Mouse (Mus musculus) layer of hippocampus, adult 9-11 months (tissue): ENCODE data around the gene Zkscan5.
"Not testable (repeated sequence)": the region's sequence is repeated elsewhere in the genome, so short reads cannot be mapped to it uniquely, and the experiment has no call there.

Experiments
- DNase-seq: peaks from one replicate; pipeline ENCODE4 v3.0.0; 2022

The Zkscan5 gene

DNA sequence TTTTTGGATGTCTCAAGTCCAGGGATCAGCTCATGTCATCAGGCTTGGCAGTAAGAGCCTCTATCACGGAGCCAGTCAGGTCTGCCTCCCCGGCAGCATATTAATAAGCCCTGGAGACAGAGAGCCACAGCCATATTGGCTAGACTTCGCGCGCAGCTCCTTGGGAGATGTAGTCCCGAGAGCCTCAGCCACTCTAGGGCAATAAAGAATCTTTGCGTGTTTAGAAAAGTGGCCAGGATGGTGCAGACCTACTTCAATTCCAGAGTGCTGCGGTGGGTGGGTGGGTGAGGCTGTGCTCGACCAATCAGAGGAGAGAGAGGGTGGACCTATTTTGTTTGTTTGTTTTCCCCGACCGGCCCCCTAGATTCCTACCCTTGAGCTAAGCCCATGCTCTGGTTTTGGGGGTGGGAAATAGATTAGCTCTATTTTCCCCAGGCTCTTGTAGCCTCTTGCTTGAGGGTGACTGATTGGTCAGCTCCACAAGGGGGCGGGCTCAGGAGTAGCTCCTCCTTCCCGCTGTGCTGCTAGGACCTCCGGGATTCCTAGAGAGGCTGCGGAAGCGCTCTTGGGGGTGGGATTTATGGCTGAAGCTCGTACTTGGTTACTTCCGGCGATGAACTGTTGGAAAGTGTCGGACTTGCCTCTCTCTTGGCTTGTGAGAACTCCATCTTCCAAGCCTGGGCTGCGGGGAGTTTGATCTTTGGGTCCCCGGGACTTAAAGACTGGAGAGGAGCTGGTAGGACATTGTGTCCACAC is at the start of gene Zkscan5:
Gene Zkscan5 (plus strand): TSS at position 627 of the 756 bp plus-strand sequence.
- peak; percentile 99 for DNase-seq

DNA sequence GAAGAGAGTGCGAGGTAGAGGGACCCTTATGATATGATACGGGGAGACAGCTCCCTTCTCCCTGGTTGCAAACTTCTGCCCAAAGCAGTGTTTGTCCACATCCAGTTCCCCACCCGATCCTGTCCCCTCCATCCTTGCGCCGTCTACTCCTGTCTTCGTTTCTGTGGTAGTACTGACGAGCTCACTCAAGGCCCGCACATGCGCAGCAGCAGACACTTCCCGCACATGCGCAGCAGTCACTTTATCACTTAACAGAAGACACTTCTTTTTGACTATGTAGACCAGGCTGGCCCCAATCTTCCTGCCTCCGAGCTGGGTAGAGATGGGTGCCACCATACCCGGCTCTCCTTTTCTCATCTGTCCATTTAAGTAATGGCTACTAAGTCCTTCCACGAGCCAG is 43.0 kb upstream of the Zkscan5 start:
- DNase-seq, result no peak

DNA sequence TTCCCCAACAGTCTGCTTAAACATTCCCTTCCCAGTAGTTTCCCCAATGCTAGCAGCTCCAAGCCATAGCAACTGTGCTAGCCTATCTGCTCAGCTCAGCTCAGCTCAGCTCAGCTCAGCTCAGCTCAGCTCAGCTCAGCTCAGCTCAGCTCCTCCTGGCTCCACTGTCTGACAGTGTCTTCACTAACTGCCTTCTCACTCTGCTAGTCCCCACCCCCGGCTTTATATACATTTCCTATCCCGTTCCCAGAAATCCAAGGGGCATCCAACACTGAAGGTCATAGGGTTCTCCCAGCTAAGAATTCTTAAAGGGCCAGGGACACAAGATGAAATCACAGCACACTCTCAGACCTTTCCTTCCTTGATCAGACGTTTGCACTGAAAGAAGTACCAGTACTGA is 39.7 kb upstream of the Zkscan5 start:
- no peak for DNase-seq

DNA sequence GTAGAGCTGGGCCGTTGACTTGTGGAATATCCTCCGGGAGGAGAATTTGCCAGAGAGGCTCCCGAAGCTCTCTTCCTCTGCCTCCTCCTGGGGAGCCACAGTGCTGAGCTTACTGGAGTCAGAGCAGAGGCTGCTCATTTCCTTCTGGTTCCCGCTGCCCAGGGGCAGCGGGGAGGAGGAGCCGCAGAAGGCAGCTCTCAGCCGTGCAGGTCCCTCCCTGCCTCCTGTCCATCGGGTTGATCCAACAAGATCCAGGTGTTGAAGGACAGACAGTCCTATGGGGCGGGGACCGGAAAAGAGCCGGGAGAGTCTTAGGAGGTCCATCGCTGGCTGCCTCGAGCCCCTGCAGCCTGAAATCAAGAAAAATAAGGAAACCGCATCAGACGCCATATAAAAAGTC is 39.2 kb upstream of the Zkscan5 start:
- DNase-seq, result no peak

DNA sequence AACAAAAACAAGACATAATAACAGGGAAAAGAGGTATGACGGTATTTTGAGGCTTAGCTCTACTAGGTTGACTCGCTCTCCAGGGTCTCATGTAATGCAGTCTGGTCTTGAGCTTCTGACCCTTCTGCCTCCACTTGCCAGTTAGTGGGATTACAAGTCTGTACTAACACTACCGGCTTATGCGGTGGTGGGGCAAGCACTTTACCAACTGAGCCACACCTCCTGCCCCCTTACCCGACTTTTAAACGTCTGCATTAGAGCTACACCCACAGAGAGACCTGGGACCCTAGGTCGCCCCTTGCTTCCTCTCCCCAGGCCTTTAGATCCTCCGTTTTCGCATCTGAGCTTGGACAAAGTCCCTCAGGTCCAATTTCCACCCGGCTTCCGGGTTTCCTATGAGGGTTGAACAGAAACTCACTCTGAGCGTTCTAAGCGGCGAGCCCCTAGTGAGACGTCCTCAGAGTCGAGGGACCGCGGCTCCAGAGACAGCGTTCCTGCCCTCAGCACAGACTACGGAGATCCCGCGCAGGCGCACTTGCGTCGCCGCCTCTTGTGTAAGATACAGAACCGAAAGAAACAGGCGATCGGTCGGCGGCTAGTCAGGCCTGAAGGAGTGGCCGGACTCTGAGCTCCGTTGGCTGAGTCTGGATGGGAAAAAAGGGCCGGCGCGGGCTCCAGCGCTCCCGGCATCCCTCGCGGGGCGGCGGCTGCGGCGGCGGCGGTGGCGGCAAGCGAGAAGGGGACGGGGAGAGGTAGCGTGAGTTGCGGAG is 37.6 kb upstream of the Zkscan5 start, which contains the start of the genes Ptcd1 and Cpsf4:
Gene Ptcd1 (minus strand): TSS at position 573 of the 770 bp plus-strand sequence.
Gene Cpsf4 (plus strand): TSS at position 678 of the 770 bp plus-strand sequence.
- peak; percentile 99 for DNase-seq

DNA sequence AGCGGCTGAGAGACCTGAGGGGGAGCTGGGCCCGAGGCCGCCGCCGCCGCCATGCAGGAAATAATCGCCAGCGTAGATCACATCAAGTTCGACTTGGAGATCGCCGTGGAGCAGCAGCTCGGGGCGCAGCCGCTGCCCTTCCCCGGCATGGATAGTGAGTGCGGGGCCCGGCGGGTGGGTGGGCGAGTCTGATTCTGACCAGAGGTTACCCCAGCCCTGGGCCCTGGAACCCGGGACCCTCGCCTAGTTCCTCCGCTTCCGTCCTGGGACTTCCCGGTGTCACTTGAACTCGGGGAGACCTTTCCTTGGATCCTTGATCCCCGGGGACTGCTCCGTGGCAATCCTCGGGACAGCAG is 37.1 kb upstream of the Zkscan5 start:
- DNase-seq, result no peak

DNA sequence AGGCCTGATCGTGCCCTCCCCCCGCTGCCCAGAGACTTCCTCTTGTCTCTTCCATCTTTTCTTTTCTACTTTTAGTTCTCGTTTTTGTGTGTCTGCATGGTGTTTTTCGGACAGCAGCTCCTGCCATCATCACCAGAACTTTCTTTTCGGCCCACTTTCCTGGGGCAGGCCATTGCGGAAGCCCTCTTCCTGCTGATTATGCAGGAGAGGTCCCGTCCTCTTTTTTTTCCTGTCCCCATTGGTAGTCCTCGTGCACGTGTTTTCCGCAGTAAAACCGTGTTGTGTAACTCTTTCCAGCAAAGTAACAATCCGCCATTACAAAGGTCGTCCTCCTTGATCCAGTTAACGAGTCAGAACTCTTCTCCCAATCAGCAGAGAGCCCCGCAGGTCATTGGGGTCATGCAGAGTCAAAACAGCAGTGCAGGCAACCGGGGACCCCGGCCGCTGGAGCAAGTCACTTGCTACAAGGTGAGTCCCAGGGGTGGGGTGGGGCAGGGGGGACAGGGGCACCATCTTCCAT is 25.8 kb upstream of the Zkscan5 start:
- no peak for DNase-seq

DNA sequence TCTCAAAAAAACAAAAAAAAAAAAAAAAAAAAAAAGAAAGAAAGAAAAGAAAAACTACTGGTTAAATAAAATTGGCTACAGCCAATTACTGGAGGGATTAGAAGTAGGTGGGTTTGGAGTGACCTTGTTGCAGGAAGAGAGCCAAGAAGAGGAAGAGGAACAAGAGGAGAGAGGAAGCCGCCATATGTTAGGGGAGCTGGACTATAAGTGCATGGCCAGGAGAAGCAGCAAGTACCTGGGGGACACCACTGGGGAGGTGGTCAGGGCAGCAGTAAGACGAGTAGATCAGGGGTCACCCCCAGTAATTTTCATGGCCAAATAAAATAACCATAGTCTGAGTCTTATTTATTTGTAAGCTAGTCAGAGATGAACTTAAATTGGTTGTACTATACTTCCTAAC is 19.1 kb upstream of the Zkscan5 start:
- no peak for DNase-seq

DNA sequence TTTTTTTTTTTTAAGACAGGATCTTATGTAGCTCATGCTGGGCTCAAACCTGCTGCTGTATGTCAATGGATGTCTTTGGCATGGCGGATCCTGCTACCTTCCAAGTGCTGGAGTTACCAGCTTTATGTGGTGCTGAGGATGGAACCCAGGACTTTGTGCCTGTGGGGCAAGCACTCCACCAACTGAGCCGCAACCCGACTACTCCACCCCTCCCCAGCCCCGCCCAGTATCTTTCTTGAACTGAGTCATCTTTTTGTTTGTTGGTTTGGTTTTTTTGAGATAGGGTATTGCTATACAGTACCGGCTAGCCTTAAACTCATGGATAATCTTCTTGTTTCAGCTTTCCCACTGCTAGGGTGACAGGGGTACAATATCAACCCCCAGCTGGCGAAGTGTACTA is 14.9 kb upstream of the Zkscan5 start:
- DNase-seq, result no peak

DNA sequence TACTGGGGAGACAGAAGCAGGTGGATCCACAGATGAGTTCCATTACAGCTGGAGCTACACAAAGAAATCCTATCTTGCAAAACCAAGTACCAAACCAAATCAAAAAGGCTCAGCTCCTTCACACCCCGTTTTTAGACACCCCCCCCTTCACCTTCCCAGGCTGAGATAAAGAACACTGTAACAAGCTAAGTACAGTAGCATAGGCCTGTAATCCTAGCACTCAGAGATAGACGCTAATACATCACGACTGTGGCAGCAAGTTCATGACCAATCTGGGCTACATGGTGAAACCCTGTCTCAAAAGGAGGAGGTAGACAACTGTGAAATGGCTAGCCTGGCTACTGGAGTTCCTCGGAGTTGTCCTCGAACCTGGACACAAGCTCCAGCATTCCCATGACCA is 14.0 kb upstream of the Zkscan5 start:
- no peak for DNase-seq

DNA sequence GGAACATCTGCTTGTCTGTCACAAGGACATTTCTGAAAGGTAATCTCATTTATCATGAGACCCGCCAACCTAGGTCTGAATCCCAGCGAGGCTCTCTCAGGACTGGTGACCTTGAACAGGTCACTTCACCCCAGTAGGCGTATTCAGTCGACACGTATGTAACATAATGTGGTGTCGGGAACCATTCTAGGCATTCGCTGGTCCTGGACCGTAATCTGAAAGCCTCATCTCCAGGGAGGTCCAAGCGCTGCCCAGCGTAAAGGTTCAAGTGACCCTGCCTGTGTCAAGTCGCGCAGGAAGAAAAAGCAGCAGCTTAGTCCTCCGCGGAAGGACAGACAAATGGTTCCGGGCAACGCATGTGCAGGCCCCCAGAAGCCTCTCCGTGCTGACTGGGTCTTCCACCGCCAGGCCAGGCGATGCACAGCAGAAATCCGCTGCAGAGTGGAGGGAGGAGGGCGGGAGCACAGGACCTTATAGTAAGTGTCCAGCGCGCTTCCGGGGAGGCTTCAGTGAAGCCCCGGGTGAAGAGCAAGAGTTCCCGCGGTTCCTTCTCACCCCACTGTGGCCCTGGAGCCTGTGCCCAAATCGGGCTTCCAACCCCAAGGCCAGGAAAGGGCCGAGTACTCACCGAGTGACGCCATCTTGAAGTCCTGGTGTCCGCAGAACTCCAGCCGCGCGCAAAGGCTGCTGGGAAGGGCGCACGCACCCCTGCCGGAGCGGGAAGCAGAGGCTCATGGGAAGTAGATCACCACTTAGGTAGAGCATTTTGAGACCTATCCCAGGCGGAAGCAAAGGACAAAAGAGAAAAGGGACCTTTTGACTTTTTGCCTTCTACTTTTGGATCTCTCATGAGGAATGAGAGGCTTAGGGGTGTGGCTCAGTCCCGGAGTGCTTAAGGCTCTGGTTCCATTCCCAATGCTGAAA is 13.2 kb upstream of the Zkscan5 start:
- DNase-seq, result peak; percentile 92

DNA sequence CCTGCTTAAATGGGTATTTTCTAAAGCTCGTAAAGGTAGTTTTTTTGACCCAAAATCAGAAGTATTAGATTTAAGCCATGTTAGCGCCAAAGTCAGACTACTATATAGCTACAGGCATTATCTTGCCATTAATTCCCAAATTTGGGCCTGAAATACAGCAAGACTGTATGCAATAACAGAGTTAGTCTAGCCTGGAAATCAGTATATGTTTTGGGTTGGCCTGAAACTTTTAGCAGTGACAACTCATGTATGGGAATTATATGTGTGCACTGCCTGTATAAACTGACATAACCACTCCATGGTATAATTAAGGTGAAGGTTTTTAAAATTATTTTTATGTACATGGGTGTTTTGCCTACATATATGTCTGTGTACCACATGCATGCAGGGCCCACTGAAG is 12.4 kb upstream of the Zkscan5 start, which contains the start of gene Atp5j2:
Gene Atp5j2 (minus strand): TSS at position 101 of the 400 bp plus-strand sequence.
- DNase-seq, result no peak

DNA sequence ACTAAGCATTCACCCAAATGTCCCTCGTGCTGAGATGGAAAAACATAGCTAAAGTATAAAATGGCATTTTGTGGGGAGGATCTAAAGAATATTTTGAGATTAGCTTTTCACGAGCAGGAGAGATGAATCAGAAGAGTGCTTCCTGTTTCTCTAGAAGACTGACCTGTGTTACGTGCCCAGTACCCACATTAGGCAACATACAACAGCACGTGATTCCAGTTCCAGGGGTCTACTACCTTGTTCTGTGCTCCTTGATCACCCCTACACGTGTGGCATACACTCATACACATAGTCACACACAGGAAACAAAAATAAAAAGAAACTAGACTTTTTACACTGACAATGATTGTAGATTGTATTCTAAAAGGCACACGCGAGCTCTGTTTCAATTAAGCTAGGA is 4.0 kb upstream of the Zkscan5 start:
- DNase-seq, result no peak

DNA sequence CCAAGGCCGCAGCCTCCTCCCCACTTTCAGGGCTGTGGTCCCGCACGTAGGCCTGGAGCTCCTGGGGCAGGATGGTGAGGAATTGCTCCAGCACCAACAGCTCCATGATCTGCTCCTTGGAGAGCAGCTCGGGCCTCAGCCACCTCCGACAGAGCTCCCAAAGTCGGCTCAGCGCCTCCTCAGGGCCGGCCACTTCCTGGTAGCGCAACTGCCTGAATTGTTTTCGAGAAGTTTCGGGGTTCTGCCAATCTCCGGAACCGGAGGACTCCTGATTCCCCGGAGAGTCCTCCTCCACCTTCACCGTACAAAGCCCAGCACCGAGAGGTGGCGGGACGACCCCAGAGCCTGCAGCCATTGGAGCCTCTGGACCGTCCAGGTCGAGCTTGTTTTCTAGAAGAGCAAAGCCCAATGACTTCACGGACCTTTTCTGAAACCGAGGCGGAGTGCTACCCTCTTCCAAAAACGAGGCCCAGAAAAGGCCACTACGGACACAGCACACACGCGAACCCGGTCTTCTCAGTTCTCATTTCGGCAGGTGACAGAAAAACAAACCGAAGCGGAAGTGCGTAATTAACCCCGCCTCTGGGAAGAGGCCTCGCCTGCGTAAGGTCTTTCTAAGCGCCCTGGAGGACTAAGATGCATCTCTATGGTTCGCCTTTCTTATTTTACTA is 2.9 kb upstream of the Zkscan5 start, which contains the start of gene Zkscan14:
Gene Zkscan14 (minus strand): TSS at position 548 of the 671 bp plus-strand sequence.
- peak; percentile 80 for DNase-seq

DNA sequence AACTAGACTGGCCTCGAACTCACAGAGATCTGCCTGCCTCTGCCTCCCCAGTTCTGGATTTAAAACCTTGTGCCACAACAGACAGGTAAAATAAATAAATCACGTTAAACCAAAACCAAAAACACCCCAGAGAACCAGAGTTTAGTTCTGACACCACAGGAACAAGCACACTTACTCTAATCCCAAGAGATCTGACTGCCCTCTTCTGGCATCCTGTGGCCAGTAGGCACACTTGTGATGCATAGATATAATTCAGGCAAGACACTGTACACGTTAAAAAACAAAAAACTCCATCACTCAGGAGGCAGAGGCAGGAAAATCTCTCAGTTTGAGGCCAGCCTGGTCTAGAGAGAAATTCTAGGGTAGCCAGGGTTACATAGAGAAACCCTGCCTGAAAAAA is 1.9 kb upstream of the Zkscan5 start:
- DNase-seq, result no peak

DNA sequence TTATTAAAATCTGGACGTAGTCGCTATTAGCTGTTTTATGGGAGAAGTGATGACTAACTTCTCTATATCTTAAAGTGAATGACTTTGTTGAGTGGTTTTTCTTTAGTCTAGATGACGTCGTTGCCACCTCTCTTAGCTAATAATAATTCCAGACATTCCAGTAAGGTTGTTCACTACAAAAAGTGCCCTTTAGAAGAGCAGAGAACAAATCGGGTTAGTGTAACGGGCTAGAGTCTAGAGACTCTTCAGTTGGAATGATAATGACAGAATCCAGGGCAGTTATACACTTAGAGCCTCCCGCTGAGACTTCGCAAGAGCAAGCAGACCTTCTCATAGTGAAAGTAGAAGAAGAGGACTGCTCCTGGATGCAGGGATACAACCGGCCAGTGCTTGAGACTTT is 679 bp downstream of the Zkscan5 start:
- DNase-seq, result no peak

DNA sequence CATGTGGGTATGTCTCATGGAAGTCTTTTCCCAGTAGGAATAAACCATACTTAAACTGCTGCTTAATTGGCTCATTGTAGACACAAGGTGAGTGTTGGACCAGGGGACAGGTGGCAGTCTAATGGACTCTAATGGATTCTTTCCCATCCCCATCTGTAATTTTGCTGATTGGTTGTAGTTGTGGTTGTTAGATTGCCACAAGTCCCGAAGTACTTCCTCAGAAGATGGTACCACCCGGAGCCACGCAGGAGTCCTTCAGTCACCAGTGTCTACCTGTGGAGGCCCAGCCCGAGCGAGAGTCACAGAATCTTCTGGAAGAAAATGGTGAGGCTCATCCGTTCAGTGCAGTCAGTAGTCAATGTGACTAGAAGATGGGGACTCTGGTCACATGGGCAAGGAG is 3.0 kb downstream of the Zkscan5 start:
- DNase-seq, result no peak

DNA sequence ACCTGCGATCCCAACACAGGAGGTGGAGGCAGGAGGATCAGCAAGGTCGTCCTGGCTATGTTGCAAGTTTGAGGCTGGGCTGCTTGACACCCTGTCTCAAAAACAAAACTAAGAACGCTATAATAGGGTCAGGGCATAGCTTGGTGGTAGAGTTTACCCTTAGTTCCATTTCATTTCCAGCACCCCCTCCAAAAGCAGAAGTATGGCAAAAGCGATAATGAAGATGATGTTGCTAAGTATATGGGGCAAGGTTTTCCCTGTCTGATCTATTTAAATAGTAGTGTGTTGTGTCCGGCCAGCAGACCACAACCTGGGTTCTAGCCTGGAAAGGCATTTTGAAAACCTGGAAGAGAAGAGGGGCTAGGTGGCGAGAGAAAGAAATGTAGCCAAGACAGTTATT is 3.6 kb downstream of the Zkscan5 start:
- no peak for DNase-seq

DNA sequence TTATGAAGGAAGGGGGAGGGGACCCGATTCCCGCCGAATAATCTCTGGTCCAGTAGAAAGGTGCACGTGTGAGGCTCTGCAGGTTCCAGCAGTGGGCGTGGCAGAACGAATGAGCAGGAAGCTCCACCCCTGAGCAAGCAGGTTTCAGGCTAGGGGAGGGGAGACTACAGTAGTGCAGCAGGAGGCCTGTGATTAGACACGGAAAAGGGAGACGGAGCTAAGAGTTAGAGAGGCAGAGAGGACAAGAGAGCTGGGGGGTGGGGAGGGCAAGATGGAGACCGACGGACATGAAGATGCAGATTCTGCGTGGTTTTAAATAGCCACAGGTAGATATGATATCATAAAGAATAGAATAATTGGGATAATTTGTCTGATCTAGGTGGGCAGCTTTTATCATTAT is 4.0 kb downstream of the Zkscan5 start:
- not testable (repeated sequence) for DNase-seq

DNA sequence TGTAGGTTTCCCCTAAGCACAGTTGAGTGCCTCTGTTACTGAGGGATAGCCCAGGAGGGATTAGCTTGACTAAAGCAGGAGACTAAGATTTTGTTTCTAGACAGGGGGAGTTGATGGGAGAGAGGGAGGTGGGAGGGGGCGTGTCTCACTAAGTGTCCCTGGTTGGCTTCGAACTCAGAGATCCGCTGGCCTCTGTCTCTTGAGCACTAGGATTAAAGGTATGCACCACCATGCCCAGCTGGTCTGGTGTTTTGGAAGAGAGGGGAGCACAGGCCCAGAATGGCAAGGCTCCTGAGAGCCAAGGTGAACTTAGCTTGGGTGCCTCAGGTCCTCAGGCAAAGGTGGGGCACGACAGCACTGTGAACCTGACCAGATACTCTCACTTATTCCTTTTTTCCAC is 7.0 kb downstream of the Zkscan5 start:
- DNase-seq, result no peak

DNA sequence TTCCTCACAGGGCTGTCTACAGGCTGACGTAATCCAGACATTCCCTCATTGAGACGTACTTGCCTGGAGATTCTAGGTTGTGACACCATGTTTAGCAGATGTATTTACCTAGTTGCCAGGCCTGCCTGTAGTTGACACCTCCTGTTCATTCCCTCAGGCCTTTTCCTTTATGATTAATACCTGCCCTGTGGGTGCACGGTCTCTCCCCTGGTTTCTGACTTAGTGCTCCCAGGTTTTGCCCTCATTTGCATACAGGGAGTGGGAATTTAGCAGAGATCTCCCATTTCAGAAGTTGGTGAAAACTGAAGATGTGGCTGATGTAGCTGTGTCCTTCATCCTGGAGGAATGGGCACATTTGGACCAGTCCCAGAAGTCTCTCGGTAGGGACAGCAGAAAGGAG is 7.9 kb downstream of the Zkscan5 start:
- no peak for DNase-seq

DNA sequence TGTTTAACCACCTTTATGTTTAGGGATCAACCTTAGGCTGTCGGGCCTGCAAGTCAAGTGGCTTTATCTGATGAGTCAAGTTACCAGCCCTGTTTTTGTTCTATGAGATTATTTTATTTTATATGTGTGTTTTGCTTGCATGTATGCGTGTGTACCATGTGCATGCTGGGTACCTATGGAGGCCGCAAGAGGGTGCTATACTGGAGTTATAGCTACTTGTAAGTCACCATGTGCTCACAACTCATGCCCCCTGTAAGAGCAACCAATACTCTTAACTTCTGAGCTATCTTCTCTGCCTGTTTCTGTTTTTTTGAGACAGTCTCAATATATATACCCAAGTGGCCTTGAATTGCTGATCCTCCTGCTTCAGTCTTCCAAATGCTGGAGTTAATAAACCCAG is 9.1 kb downstream of the Zkscan5 start:
- no peak for DNase-seq
